Mouse (Mus musculus) small intestine, adult 2 months (tissue): ENCODE results near the gene Gm28635. TPM values are rescaled to one million over a fixed set of nuclear protein-coding genes. Genes with fewer than 3 reads are reported as not detected.

Experiments
- H3K27ac ChIP-seq: fragments of 200-500 bp; 2 replicates; pipeline ENCODE4 v1.5.1; 2012; ENCODE audit warnings: low read depth, low read length, control low read depth, inconsistent platforms; ENCODE audit not compliant: insufficient read depth
- H3K27me3 ChIP-seq: fragments of 200-500 bp; 2 replicates; pipeline ENCODE4 v1.6.1; 2012; ENCODE audit warnings: mild to moderate bottlenecking, moderate library complexity, low read length, inconsistent platforms; ENCODE audit not compliant: control insufficient read depth, insufficient read depth
- H3K36me3 ChIP-seq: fragments of 200-500 bp; 2 replicates; pipeline ENCODE4 v1.6.1; 2012; ENCODE audit warnings: mild to moderate bottlenecking, low read length, control low read depth, inconsistent platforms; ENCODE audit not compliant: control insufficient read depth, insufficient read depth
- H3K4me1 ChIP-seq: fragments of 200-500 bp; 2 replicates; pipeline ENCODE4 v1.6.1; 2012; ENCODE audit warnings: low read length, inconsistent platforms, mixed read lengths; ENCODE audit not compliant: control insufficient read depth, insufficient read depth, insufficient read length
- H3K4me3 ChIP-seq: fragments of 200-500 bp; 2 replicates; pipeline ENCODE4 v1.5.1; 2012; ENCODE audit warnings: low read depth, mild to moderate bottlenecking, control low read depth, inconsistent platforms, low read length, moderate library complexity
- CTCF ChIP-seq: fragments of 200-500 bp; IDR thresholded peaks from 2 replicates; pipeline ENCODE4 v1.5.1; 2012; ENCODE audit warnings: low read depth, mild to moderate bottlenecking, control low read depth, inconsistent platforms, low read length, moderate library complexity, mixed read lengths; ENCODE audit not compliant: insufficient replicate concordance, insufficient read length; ENCODE audit errors: extremely low read depth
- POLR2A ChIP-seq: fragments of 200-500 bp; IDR thresholded peaks from 2 replicates; pipeline ENCODE4 v1.6.1; 2012; ENCODE audit warnings: low read depth, mild to moderate bottlenecking, control low read depth, inconsistent platforms, low read length, moderate library complexity
- WGBS: fragments of 180-500 bp; shearing (Covaris S2); methylation state at CpG from one replicate; pipeline ENCODE4 v1.1.7; 2018; 5-methylcytosine and 5-hydroxymethylcytosine counted together
- polyA plus RNA-seq: library from polyadenylated mRNA; depleted of rRNA; stranded (reverse); fragments of >200 nt; gene quantifications from 2 replicates; pipeline ENCODE4 v1.2.3, GENCODE M21; 2012

The Gm28635 gene
- polyA plus RNA-seq, 1 experiment = not detected

DNA sequence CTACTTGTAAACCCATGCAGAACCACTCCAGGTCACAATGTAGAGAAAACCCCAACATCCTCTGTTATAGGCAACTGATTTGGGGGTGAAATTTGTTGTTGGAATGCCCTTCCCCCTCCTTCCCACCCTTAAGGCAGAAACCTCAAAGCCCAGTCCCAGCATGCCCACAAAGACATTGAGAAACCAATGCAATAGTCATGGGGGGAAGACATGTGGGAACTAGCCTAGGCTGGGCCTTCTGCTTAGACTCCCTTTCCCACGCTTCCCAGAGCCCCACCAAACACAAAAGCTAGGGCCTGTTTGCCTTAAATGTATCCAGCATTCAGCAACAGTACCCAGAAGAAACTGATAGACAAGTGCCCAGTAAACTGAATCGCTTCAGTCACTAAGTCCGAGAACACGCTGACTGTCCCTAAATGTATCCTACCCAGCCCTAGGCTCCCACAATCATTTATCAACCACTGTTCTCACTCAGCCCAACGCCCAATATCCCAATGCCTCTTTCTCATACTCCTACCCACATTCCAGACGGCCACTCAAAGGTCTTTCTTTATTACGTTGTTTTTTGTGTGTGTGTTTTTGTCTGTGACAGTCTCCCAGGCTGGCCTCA lies 51.4 kb downstream of the Gm28635 start:
- Histone ChIP-seq H3K27me3 (no peaks in the 10 kb centered on the region), H3K36me3 (peaks cover 19% of the 10 kb centered on the region), H3K4me1 (peaks cover 31% of the 10 kb centered on the region), H3K4me3 (no peak overlapping the region), H3K27ac (peak overlapping the region; percentile 62)
- TF ChIP-seq CTCF (no peak), POLR2A (no peak)
- 44% methylated on average over 7 of the region's 7 CpGs for WGBS

DNA sequence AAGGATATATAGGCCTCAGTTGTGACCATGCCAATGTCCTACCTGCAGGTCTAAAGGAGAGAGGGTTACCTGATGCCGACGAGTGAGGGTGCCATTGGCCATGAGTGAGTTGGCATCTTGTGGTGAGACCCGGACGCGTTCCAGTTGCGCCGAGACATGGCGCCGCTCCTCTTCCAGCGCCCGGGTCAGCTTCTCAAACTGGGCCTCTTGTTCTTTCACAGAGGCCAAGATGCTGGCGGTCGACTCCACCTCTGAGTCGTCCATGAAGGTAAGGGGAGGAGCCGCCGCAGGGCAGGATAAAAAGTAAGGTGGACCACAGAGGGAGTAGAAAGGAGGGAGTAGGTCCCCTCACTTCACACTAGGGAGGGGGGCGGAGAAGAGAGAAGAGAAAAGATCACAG lies 53.6 kb downstream of the Gm28635 start:
- H3K27me3 ChIP-seq = no peaks in the 10 kb centered on the region
- H3K4me1 ChIP-seq = peaks cover 43% of the 10 kb centered on the region
- WGBS = 85% methylated on average over 17 of the region's 17 CpGs
- H3K4me3 ChIP-seq = no peak overlapping the region
- peaks cover 31% of the 10 kb centered on the region for H3K36me3 ChIP-seq
- H3K27ac ChIP-seq = peak overlapping the region; percentile 4
- TF ChIP-seq CTCF = no peak
- TF ChIP-seq POLR2A = no peak

GRCm38 (mm10) chr2:84623428-84624119 lies 54.3 kb downstream of the Gm28635 start:
- TF ChIP-seq CTCF (no peak), POLR2A (no peak)
- 51% methylated on average over 3 of the region's 3 CpGs for WGBS
- Histone ChIP-seq H3K36me3 (peaks cover 28% of the 10 kb centered on the region), H3K27me3 (no peaks in the 10 kb centered on the region), H3K4me1 (peaks cover 44% of the 10 kb centered on the region), H3K4me3 (no peak overlapping the region), H3K27ac (peak overlapping the region; percentile 55)

- H3K4me1 ChIP-seq = peaks cover 40% of the 10 kb centered on the region
- no peak overlapping the region for H3K4me3 ChIP-seq
- TF ChIP-seq CTCF (no peak), POLR2A (no peak)
- 28% methylated on average over 2 of the region's 2 CpGs for WGBS
- H3K36me3 ChIP-seq = peaks cover 30% of the 10 kb centered on the region
- H3K27ac ChIP-seq = peak overlapping the region; percentile 55
- H3K27me3 ChIP-seq = no peaks in the 10 kb centered on the region
Observed at GRCm38 (mm10) chr2:84622668-84623067, 55.2 kb downstream of the Gm28635 start.

DNA sequence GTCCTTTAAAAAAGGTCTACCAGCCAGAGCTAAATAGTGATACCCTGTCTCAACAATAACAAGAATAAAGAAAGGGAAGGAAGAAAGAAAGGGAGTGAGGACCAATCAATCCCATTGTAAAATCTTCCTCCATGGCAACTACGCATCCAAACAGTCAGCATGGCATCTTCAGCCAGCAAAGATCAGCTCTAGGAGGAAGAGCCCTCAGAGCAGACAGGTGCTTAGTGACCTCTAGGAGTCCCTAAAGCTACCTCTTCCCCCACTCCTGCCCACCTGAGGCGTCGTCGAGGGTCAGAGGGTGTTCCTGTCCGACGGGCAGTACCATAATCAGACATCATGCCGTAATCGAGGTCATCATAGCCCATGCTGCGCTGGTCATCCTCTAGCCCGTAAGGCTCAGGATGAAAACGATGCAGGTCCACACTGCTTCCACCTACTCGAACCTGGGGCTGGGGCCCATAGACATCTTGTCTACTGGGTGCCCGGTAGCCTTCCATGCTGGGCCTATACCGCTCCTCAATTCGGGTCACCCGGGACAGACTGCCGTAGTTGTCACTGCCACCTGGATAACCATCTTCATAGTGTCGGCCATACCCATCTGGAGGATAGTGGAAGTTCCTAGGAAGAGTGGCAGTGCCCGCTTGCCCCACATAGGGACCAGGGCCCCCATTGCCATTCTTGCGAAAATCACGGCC lies 58.0 kb downstream of the Gm28635 start:
- Histone ChIP-seq H3K27ac (peak overlapping the region; percentile 66), H3K27me3 (no peaks in the 10 kb centered on the region), H3K36me3 (peaks cover 54% of the 10 kb centered on the region), H3K4me1 (peaks cover 25% of the 10 kb centered on the region), H3K4me3 (no peak overlapping the region)
- 87% methylated on average over 21 of the region's 21 CpGs for WGBS
- TF ChIP-seq POLR2A = no peak
- no peak for TF ChIP-seq CTCF

- Histone ChIP-seq H3K27ac (peak overlapping the region; percentile 89), H3K36me3 (peaks cover 57% of the 10 kb centered on the region), H3K4me1 (peaks cover 18% of the 10 kb centered on the region), H3K4me3 (no peak overlapping the region), H3K27me3 (no peaks in the 10 kb centered on the region)
- no peak for TF ChIP-seq POLR2A
- no peak for TF ChIP-seq CTCF
- WGBS = 14% methylated on average over 2 of the region's 2 CpGs
Observed at GRCm38 (mm10) chr2:84618914-84619313, 58.9 kb downstream of the Gm28635 start.
